Mouse (Mus musculus) limb, embryonic 11.5 days (tissue): ENCODE measurements around the gene Pde4d. TPM values are rescaled to one million over a fixed set of nuclear protein-coding genes. Genes with fewer than 3 reads are reported as not detected.

Source experiments
- ATAC-seq: fragments of 200-750 bp; cut with Nextera tagmentation; 2 replicates; pipeline ENCODE4 v1.8.0; 2017; ENCODE audit warnings: low read depth; ENCODE audit not compliant: insufficient number of reproducible peaks, low FRiP score, low TSS enrichment
- DNase-seq: peaks from one replicate; pipeline ENCODE4 v3.0.0-alpha.2; 2015; ENCODE audit warnings: low spot score
- H3K27ac ChIP-seq: fragments of 300-500 bp; sonication (generic); replicated peaks from 2 replicates; pipeline ENCODE4 v1.5.1; 2014; ENCODE audit warnings: low read depth, mild to moderate bottlenecking, low read length
- H3K27me3 ChIP-seq: fragments of 300-500 bp; sonication (generic); 2 replicates; pipeline ENCODE4 v1.6.1; 2014; ENCODE audit warnings: mild to moderate bottlenecking, low read length, mixed read lengths; ENCODE audit not compliant: control insufficient read depth, insufficient read depth
- H3K36me3 ChIP-seq: fragments of 300-500 bp; sonication (generic); 2 replicates; pipeline ENCODE4 v1.6.1; 2014; ENCODE audit warnings: mild to moderate bottlenecking, low read length, moderate library complexity, mixed read lengths; ENCODE audit not compliant: control insufficient read depth, insufficient read depth
- H3K4me1 ChIP-seq: fragments of 300-500 bp; sonication (generic); 2 replicates; pipeline ENCODE4 v1.6.1; 2014; ENCODE audit warnings: low read length, mixed read lengths; ENCODE audit not compliant: control insufficient read depth, insufficient read depth
- H3K4me2 ChIP-seq: fragments of 300-500 bp; sonication (generic); 2 replicates; pipeline ENCODE4 v1.6.1; 2014; ENCODE audit warnings: low read depth, mild to moderate bottlenecking, moderate library complexity; ENCODE audit not compliant: severe bottlenecking
- H3K4me3 ChIP-seq: fragments of 300-500 bp; sonication (generic); 2 replicates; pipeline ENCODE4 v1.5.1; 2014; ENCODE audit warnings: low read depth, low read length
- H3K9ac ChIP-seq: fragments of 300-500 bp; sonication (generic); 2 replicates; pipeline ENCODE4 v1.6.1; 2014; ENCODE audit warnings: mild to moderate bottlenecking, low read length
- H3K9me3 ChIP-seq: fragments of 300-500 bp; sonication (generic); 2 replicates; pipeline ENCODE4 v1.6.1; 2016; ENCODE audit warnings: low read length; ENCODE audit not compliant: control insufficient read depth
- WGBS: fragments of 180-500 bp; shearing (Covaris S2); extraction: QIAGEN DNeasy Blood & Tissue Kit; methylation state at CpG from one replicate; pipeline ENCODE4 v1.1.7; 2014; 5-methylcytosine and 5-hydroxymethylcytosine counted together
- polyA plus RNA-seq: library from polyadenylated mRNA; unstranded; fragments of >200 nt; fragmentation: Nextera tagmentation; extraction: Ambion mirVana; gene quantifications from 2 replicates; pipeline ENCODE4 v1.2.1, GENCODE M21; 2014

Pde4d gene
- polyA plus RNA-seq, 1 experiment from 2014 or later, result 13.3 TPM

GRCm38 (mm10) chr13:108554901-108555300, 105.2 kb downstream of the Pde4d start:
- no peaks in the 10 kb centered on the region for H3K9me3 ChIP-seq
- no peak overlapping the region for H3K9ac ChIP-seq
- H3K4me1 ChIP-seq, result no peaks in the 10 kb centered on the region
- no peak for DNase-seq
- ATAC-seq, result no peak
- H3K36me3 ChIP-seq, result no peaks in the 10 kb centered on the region
- H3K4me3 ChIP-seq, result no peak overlapping the region
- no peaks in the 10 kb centered on the region for H3K27me3 ChIP-seq
- no peak overlapping the region for H3K27ac ChIP-seq
- no peak overlapping the region for H3K4me2 ChIP-seq

GRCm38 (mm10) chr13:108596938-108597337, 147.2 kb downstream of the Pde4d start:
- Histone ChIP-seq H3K27me3 (no peaks in the 10 kb centered on the region), H3K27ac (no peak overlapping the region), H3K4me2 (no peak overlapping the region), H3K9me3 (no peaks in the 10 kb centered on the region), H3K36me3 (no peaks in the 10 kb centered on the region), H3K9ac (no peak overlapping the region), H3K4me1 (no peaks in the 10 kb centered on the region), H3K4me3 (no peak overlapping the region)
- no peak for DNase-seq
- ATAC-seq, result no peak
- WGBS, result 74% methylated on average over 3 of the region's 3 CpGs

GRCm38 (mm10) chr13:108598673-108599072, 148.9 kb downstream of the Pde4d start:
- Histone ChIP-seq H3K4me3 (no peak overlapping the region), H3K4me1 (0 out of 2 replicates have a peak, but pooled peaks cover 3% of the 10 kb centered on the region), H3K27me3 (no peaks in the 10 kb centered on the region), H3K27ac (no peak overlapping the region), H3K4me2 (no peak overlapping the region), H3K9me3 (no peaks in the 10 kb centered on the region), H3K36me3 (no peaks in the 10 kb centered on the region), H3K9ac (no peak overlapping the region)
- 80% methylated on average over 3 of the region's 3 CpGs for WGBS
- ATAC-seq, result no peak
- no peak for DNase-seq

GRCm38 (mm10) chr13:108599186-108599900, 149.6 kb downstream of the Pde4d start:
- Histone ChIP-seq H3K27me3 (no peaks in the 10 kb centered on the region), H3K27ac (no peak overlapping the region), H3K9ac (no peak overlapping the region), H3K4me1 (0 out of 2 replicates have a peak, but pooled peaks cover 4% of the 10 kb centered on the region), H3K4me2 (no peak overlapping the region), H3K4me3 (no peak overlapping the region), H3K36me3 (no peaks in the 10 kb centered on the region), H3K9me3 (no peaks in the 10 kb centered on the region)
- ATAC-seq, result no peak
- 81% methylated on average over 6 of the region's 6 CpGs for WGBS
- DNase-seq, result no peak

GRCm38 (mm10) chr13:108601021-108601420, 151.3 kb downstream of the Pde4d start:
- Histone ChIP-seq H3K9me3 (no peaks in the 10 kb centered on the region), H3K27me3 (no peaks in the 10 kb centered on the region), H3K4me2 (no peak overlapping the region), H3K4me3 (no peak overlapping the region), H3K9ac (no peak overlapping the region), H3K36me3 (no peaks in the 10 kb centered on the region), H3K4me1 (0 out of 2 replicates have a peak, but pooled peaks cover 4% of the 10 kb centered on the region), H3K27ac (no peak overlapping the region)
- ATAC-seq (no peak), DNase-seq (no peak)
- 96% methylated on average over 2 of the region's 2 CpGs for WGBS

GRCm38 (mm10) chr13:108603502-108603901, 153.8 kb downstream of the Pde4d start:
- H3K27me3 ChIP-seq, result no peaks in the 10 kb centered on the region
- H3K9ac ChIP-seq, result no peak overlapping the region
- 0 out of 2 replicates have a peak, but pooled peaks cover 4% of the 10 kb centered on the region for H3K4me1 ChIP-seq
- DNase-seq (no peak), ATAC-seq (no peak)
- H3K9me3 ChIP-seq, result no peaks in the 10 kb centered on the region
- H3K4me3 ChIP-seq, result no peak overlapping the region
- WGBS, result 52% methylated on average over 1 of the region's 1 CpGs
- no peak overlapping the region for H3K27ac ChIP-seq
- no peaks in the 10 kb centered on the region for H3K36me3 ChIP-seq
- no peak overlapping the region for H3K4me2 ChIP-seq

GRCm38 (mm10) chr13:108604213-108604612, 154.5 kb downstream of the Pde4d start:
- Histone ChIP-seq H3K27ac (no peak overlapping the region), H3K36me3 (no peaks in the 10 kb centered on the region)
- no peak for DNase-seq

GRCm38 (mm10) chr13:108618207-108618606, 168.5 kb downstream of the Pde4d start:
- WGBS, result 85% methylated on average over 1 of the region's 1 CpGs
- ATAC-seq (no peak), DNase-seq (no peak)
- Histone ChIP-seq H3K27ac (no peak overlapping the region), H3K4me1 (no peaks in the 10 kb centered on the region), H3K36me3 (no peaks in the 10 kb centered on the region), H3K9ac (no peak overlapping the region), H3K9me3 (no peaks in the 10 kb centered on the region), H3K4me3 (no peak overlapping the region), H3K27me3 (no peaks in the 10 kb centered on the region), H3K4me2 (no peak overlapping the region)

More at GRCm38 (mm10) chr13:108604213-108604612, 154.5 kb downstream of the Pde4d start:
- no peak for ATAC-seq
- H3K9me3 ChIP-seq, result no peaks in the 10 kb centered on the region
- no peak overlapping the region for H3K4me2 ChIP-seq
- no peak overlapping the region for H3K4me3 ChIP-seq
- no peak overlapping the region for H3K9ac ChIP-seq
- H3K27me3 ChIP-seq, result no peaks in the 10 kb centered on the region
- H3K4me1 ChIP-seq, result 0 out of 2 replicates have a peak, but pooled peaks cover 4% of the 10 kb centered on the region

- no peak overlapping the region for H3K27ac ChIP-seq
- no peaks in the 10 kb centered on the region for H3K36me3 ChIP-seq
- no peaks in the 10 kb centered on the region for H3K4me1 ChIP-seq
- no peak overlapping the region for H3K4me3 ChIP-seq
- ATAC-seq, result no peak
- no peak overlapping the region for H3K9ac ChIP-seq
- 64% methylated on average over 4 of the region's 4 CpGs for WGBS
- H3K9me3 ChIP-seq, result no peaks in the 10 kb centered on the region
- no peak overlapping the region for H3K4me2 ChIP-seq
- no peaks in the 10 kb centered on the region for H3K27me3 ChIP-seq
- DNase-seq, result no peak
These were observed 172.9 kb downstream of the Pde4d start for GRCm38 (mm10) chr13:108622681-108623080.
